Mouse (Mus musculus): ENCODE data around the gene Cyp2d11. TPM values are rescaled to one million over a fixed set of nuclear protein-coding genes. Genes with fewer than 3 reads are reported as not detected.
A peak's percentile ranks its signal among the peaks of the same experiment; 100 is the strongest.
"Not testable (repeated sequence)": the region's sequence is repeated elsewhere in the genome, so short reads cannot be mapped to it uniquely, and the experiment has no call there.

The Cyp2d11 gene
- polyA plus RNA-seq, 1 experiment from 2014 or later = not detected

DNA sequence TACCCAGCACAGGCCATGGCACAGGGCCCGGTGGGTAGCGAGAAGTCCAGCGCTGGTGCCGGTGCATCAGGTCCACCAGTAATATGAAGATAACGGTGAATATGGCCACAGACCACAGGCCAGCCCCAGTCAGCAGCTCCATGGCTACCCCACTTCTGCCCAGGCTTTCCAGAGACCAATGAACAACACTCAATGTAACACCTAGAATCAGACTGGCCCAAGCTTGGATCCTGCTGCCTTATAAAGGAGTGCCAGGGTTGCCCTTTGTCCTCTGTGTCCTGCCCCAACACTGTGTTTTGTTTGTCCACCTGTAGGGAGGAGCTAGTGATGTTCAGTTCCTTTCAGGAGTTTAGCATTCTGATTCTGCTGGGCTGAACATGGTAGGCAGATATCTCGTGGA lies 13.2 kb upstream of the Cyp2d11 start, which contains the start of gene Cyp2d10:
Cyp2d10 (minus strand) TSS at position 215 of the 400 bp plus-strand sequence.
- no peaks in the 10 kb centered on the region for H3K27me3 ChIP-seq
- no peaks in the 10 kb centered on the region for H3K9me3 ChIP-seq (replicated peaks)
- no peak within 1 kb of the TSS for H3K27ac ChIP-seq
- ATAC-seq (replicated peaks; ENCODE audit: low FRiP score) = no peak
- H3K36me3 ChIP-seq = no peaks in the 10 kb centered on the region
- H3K9ac ChIP-seq = no peak within 1 kb of the TSS
- no peak within 1 kb of the TSS for H3K4me3 ChIP-seq (replicated peaks)
- 93% methylated on average over 6 of the region's 6 CpGs for WGBS
- no peak within 1 kb of the TSS for H3K4me2 ChIP-seq
- H3K4me1 ChIP-seq = no peaks in the 10 kb centered on the region

- 94% methylated on average over 3 of the region's 3 CpGs for WGBS
- H3K27ac ChIP-seq = no peak overlapping the region
- H3K9me3 ChIP-seq (replicated peaks) = no peaks in the 10 kb centered on the region
- H3K4me2 ChIP-seq = no peak overlapping the region
- ATAC-seq (replicated peaks; ENCODE audit: low FRiP score) = no peak
- no peak overlapping the region for H3K4me3 ChIP-seq (replicated peaks)
- H3K27me3 ChIP-seq = no peaks in the 10 kb centered on the region
- no peak overlapping the region for H3K9ac ChIP-seq
- H3K4me1 ChIP-seq = no peaks in the 10 kb centered on the region
- no peaks in the 10 kb centered on the region for H3K36me3 ChIP-seq
Observed at GRCm38 (mm10) chr15:82404163-82404562, 10.3 kb upstream of the Cyp2d11 start.

DNA sequence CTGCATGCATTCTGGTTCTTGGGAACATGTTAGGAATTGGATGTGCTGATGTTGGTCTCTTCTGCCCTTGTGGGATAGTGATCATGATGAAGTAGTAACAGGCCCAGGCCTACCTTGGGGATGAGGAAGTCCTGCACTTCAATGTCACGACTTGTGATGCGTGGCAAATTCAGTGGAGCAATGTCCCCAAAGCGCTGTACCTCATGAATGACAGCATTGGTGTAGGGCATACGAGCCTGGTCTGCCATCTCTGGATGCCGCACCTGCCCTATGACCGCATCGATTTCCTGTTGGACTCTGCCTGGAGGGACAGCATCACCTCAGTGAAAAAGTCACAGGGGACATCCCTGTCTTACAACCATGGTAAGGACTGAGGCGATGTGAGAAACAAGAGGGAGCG lies 9.8 kb upstream of the Cyp2d11 start:
- Histone ChIP-seq H3K36me3 (no peaks in the 10 kb centered on the region), H3K4me2 (no peak overlapping the region), H3K4me1 (no peaks in the 10 kb centered on the region), H3K27ac (no peak overlapping the region), H3K27me3 (no peaks in the 10 kb centered on the region), H3K9ac (no peak overlapping the region), H3K4me3 (replicated peaks) (no peak overlapping the region), H3K9me3 (replicated peaks) (no peaks in the 10 kb centered on the region)
- ATAC-seq (replicated peaks; ENCODE audit: low FRiP score) = no peak
- WGBS = 92% methylated on average over 9 of the region's 9 CpGs

DNA sequence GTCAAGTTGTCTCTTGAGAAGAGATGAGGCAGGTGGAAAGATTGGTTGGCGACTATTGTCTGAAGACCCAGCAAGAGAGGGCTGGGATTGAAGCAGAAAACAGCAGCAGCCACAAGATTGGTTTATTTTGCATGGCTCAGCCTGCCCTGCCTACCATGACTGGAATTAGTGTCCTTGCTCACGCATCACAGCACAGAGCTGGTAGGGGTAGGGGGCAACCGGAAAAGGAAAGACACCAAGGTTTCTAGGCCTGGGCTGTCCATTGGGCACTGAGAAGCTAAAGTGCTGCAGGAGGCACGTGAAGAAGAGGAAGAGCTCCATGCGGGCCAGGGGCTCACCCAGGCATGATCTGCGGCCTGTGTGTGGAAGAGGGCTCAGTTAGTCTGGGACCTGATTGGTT lies 8.9 kb upstream of the Cyp2d11 start:
- Histone ChIP-seq H3K9ac (no peak overlapping the region), H3K27me3 (no peaks in the 10 kb centered on the region), H3K4me3 (replicated peaks) (no peak overlapping the region), H3K4me2 (no peak overlapping the region), H3K27ac (no peak overlapping the region), H3K36me3 (no peaks in the 10 kb centered on the region), H3K9me3 (replicated peaks) (no peaks in the 10 kb centered on the region), H3K4me1 (no peaks in the 10 kb centered on the region)
- no peak for ATAC-seq (replicated peaks; ENCODE audit: low FRiP score)
- WGBS = 80% methylated on average over 6 of the region's 6 CpGs

GRCm38 (mm10) chr15:82402106-82402505 lies 8.3 kb upstream of the Cyp2d11 start:
- Histone ChIP-seq H3K9ac (no peak overlapping the region), H3K36me3 (no peaks in the 10 kb centered on the region), H3K27ac (no peak overlapping the region), H3K4me3 (replicated peaks) (no peak overlapping the region), H3K27me3 (no peaks in the 10 kb centered on the region), H3K9me3 (replicated peaks) (no peaks in the 10 kb centered on the region), H3K4me2 (no peak overlapping the region), H3K4me1 (no peaks in the 10 kb centered on the region)
- ATAC-seq (replicated peaks; ENCODE audit: low FRiP score) = no peak

DNA sequence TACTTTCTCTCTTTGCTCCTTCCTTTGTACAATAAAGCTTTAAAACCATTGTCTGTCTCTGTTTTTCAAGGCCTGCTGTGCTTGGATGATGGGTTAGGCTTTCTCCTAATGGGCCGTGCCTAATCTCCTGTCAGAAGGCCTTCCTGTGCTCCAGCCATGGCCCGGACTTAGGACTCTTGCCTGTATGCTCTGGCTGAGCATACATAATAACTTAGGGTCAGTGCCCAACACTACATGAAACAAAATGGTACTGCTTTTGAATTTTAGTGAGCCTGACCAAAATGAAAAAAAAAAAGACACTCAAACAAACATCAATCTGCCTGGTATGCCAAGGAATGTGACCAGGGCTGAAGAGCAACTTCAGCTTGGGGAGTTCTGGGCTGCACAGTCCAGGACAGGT lies 7.7 kb upstream of the Cyp2d11 start:
- WGBS = 63% methylated on average over 2 of the region's 2 CpGs
- Histone ChIP-seq H3K9ac (no peak overlapping the region), H3K27ac (no peak overlapping the region), H3K9me3 (replicated peaks) (no peaks in the 10 kb centered on the region), H3K4me3 (replicated peaks) (no peak overlapping the region), H3K4me1 (no peaks in the 10 kb centered on the region), H3K4me2 (no peak overlapping the region), H3K36me3 (no peaks in the 10 kb centered on the region), H3K27me3 (no peaks in the 10 kb centered on the region)
- ATAC-seq (replicated peaks; ENCODE audit: low FRiP score) = no peak

DNA sequence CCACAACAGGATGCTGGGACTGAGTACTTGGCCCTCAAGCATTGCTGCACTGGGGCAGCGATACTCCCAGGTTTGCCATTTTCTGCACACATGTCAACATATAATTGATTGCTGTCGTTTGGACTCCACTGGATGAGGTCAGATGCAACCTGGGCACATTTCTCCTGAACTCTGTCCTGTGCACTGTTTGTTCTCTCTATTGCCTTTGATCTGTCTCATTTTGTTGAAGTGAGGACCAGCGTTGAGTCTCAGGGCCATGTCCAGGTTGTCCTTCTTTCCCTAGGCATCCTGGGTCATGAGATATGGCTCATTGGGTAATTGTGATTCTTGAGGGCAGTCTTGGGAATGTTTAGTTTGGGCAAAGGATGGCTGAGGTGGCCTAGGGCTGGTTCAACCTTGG lies 2.1 kb upstream of the Cyp2d11 start:
- H3K36me3 ChIP-seq; H3K9ac ChIP-seq; H3K27me3 ChIP-seq; H3K9me3 ChIP-seq (replicated peaks); H3K4me1 ChIP-seq; H3K27ac ChIP-seq; ATAC-seq (replicated peaks; ENCODE audit: low FRiP score); H3K4me2 ChIP-seq; H3K4me3 ChIP-seq (replicated peaks): not testable (repeated sequence)
- 82% methylated on average over 3 of the region's 3 CpGs for WGBS

DNA sequence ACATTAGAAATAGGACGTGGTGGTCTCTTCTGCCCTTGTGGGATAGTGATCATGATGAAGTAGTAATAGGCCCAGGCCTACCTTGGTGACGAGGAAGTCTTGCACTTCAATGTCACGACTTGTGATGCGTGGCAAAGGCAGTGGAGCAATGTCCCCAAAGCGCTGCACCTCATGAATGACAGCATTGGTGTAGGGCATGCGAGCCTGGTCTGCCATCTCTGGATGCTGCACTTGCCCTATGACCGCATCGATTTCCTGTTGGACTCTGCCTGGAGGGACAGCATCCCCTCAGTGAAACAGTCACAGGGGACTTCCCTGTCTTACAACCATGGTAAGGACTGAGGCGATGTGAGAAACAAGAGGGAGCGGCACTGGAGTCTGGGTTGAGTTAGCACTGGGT lies 3.9 kb downstream of the Cyp2d11 start:
- H3K4me1 ChIP-seq; H3K4me3 ChIP-seq (replicated peaks); H3K27ac ChIP-seq; H3K4me2 ChIP-seq; H3K36me3 ChIP-seq; ATAC-seq (replicated peaks; ENCODE audit: low FRiP score); H3K9ac ChIP-seq; H3K9me3 ChIP-seq (replicated peaks); H3K27me3 ChIP-seq: not testable (repeated sequence)
- WGBS = 84% methylated on average over 10 of the region's 10 CpGs

DNA sequence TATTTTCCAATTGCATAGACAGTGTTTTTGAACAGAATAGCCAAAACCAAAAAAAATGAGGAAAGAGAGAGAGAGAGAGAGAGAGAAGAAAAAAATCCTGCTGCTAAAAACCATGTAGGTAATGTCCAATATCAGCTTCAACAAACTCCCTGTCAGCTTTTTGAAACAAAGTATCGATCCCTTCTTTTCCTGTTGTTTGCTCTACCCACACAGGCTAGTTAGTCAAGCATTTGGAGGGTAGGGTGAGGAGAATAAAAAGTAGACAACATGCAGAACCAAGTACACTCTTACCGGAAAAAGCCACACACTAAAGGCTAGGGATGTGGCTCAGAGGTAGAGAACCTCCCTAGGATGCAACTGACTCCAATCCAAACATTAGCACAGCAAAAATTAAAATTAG lies 8.1 kb downstream of the Cyp2d11 start:
- H3K4me2 ChIP-seq = no peak overlapping the region
- no peak overlapping the region for H3K27ac ChIP-seq
- peaks cover 3% of the 10 kb centered on the region; the same call in 1 of the 2 replicates for H3K4me1 ChIP-seq
- no peaks in the 10 kb centered on the region for H3K27me3 ChIP-seq
- no peaks in the 10 kb centered on the region; the same call in 1 of the 2 replicates for H3K9me3 ChIP-seq (replicated peaks)
- WGBS = 93% methylated on average over 2 of the region's 2 CpGs
- no peaks in the 10 kb centered on the region for H3K36me3 ChIP-seq
- no peak overlapping the region for H3K4me3 ChIP-seq (replicated peaks)
- H3K9ac ChIP-seq = no peak overlapping the region
- ATAC-seq (replicated peaks; ENCODE audit: low FRiP score) = no peak

GRCm38 (mm10) chr15:82382441-82382840 lies 11.4 kb downstream of the Cyp2d11 start:
- H3K27ac ChIP-seq = no peak overlapping the region
- H3K27me3 ChIP-seq = no peaks in the 10 kb centered on the region
- H3K4me3 ChIP-seq (replicated peaks) = no peak overlapping the region
- 95% methylated on average over 2 of the region's 2 CpGs for WGBS
- H3K4me2 ChIP-seq = no peak overlapping the region
- no peak for ATAC-seq (replicated peaks; ENCODE audit: low FRiP score)
- H3K9ac ChIP-seq = no peak overlapping the region
- no peaks in the 10 kb centered on the region; the same call in 1 of the 2 replicates for H3K9me3 ChIP-seq (replicated peaks)
- no peaks in the 10 kb centered on the region for H3K36me3 ChIP-seq
- peaks cover 29% of the 10 kb centered on the region for H3K4me1 ChIP-seq

GRCm38 (mm10) chr15:82380714-82381062 lies 13.1 kb downstream of the Cyp2d11 start:
- no peaks in the 10 kb centered on the region for H3K27me3 ChIP-seq
- peak; percentile 37; the same call in 1 of the 2 replicates for ATAC-seq (replicated peaks; ENCODE audit: low FRiP score)
- 33% methylated on average over 7 of the region's 7 CpGs for WGBS
- peaks cover 40% of the 10 kb centered on the region for H3K4me1 ChIP-seq
- H3K4me3 ChIP-seq (replicated peaks) = peak overlapping the region; percentile 55
- H3K4me2 ChIP-seq = peak overlapping the region; percentile 86
- H3K9ac ChIP-seq = no peak overlapping the region
- no peaks in the 10 kb centered on the region for H3K36me3 ChIP-seq
- peak overlapping the region; percentile 75 for H3K27ac ChIP-seq
- no peaks in the 10 kb centered on the region; the same call in 1 of the 2 replicates for H3K9me3 ChIP-seq (replicated peaks)

DNA sequence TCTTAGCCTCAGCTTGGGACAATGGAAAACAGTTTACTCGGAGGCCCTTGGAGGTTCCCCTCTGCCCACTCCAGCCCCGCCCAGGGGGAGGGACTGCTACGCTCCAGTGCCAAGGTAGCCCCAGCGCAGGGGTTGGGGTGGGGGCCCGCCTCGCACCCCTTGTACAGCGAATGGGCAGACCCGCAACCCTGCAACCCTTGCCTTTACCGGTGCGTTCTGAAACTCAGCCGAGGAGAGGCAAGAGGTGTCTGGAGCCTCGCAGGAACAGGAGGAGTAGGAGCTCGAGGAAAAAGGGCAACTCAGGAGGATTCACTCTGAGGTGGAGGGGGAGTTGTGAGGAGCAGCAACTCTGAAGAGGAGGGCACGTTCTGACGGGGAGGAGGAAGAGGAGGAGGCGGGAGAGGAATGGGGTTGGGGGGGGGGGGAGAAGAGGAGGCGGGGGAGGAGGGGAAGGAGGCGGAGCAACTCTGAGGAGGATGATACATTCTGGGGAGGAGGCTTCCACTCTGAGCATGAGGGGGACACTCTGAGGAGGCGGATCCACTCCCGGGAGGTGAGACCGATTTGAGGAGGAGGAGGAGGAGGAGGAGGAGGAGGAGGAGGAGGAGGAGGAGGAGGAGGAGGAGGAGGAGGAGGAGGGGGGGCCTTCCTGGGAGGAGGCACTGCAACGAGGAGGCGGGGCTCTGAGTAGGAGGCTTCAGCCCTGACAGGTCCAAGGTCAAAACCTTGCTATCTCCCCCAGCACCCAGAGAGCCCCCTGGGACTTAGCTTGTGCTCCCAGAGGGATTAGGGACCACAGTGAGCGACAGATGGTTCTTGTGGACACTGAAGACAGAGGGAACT lies 13.7 kb downstream of the Cyp2d11 start, which contains the start of gene Cyp2d22:
Cyp2d22 (minus strand) TSS at position 390 of the 843 bp plus-strand sequence.
- peak; percentile 90 for ATAC-seq (replicated peaks; ENCODE audit: low FRiP score)
- peak within 1 kb of the TSS; percentile 55 for H3K4me3 ChIP-seq (replicated peaks)

More for the DNA sequence above, 13.7 kb downstream of the Cyp2d11 start, which contains the start of gene Cyp2d22:
- Histone ChIP-seq H3K27ac (peak within 1 kb of the TSS; percentile 93), H3K36me3 (no peaks in the 10 kb centered on the region), H3K27me3 (no peaks in the 10 kb centered on the region), H3K9ac (peak within 1 kb of the TSS; percentile 45; the same call in 1 of the 2 replicates), H3K9me3 (replicated peaks) (no peaks in the 10 kb centered on the region; the same call in 1 of the 2 replicates), H3K4me1 (peaks cover 40% of the 10 kb centered on the region), H3K4me2 (peak within 1 kb of the TSS; percentile 86)
- 1% methylated on average over 19 of the region's 24 CpGs for WGBS
